Mouse (Mus musculus) cerebellum, adult (tissue): ENCODE results near the gene Zfp64.

Source experiments
- ATAC-seq: cut with Nextera tagmentation; 2 replicates; pipeline ENCODE4 v1.9.2; 2017; ENCODE audit warnings: mild to moderate bottlenecking, moderate library complexity, mixed read lengths; ENCODE audit not compliant: insufficient number of reproducible peaks, low FRiP score, low TSS enrichment

Zfp64 gene

GRCm38 (mm10) chr2:168954376-168954775 is 1.0 kb downstream of the Zfp64 start:
- 0 out of 2 replicates have a peak, but pooled peaks have one; percentile 1 for ATAC-seq

- no peak for ATAC-seq
These were observed 6.9 kb downstream of the Zfp64 start for GRCm38 (mm10) chr2:168948506-168948905.

DNA sequence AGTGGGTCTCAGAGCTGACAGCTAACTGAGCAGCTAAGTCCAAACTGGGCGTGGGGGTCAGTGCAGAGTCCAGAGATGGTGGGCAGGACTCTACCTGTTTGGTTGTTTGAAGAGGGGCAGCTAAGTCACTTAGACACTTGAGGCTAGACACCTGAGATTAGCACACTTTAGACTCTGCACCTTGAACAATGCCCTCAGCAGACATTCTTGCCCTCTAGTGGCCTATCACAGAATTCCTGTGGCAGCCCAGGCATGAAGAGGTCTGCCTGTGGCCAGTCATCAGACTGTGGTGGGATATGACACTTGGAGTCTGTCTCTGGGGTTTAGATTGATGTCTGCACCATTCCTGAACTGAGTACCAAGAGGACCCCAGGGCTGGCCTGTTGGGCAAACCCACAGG is 7.7 kb downstream of the Zfp64 start:
- 0 out of 2 replicates have a peak, but pooled peaks have one; percentile 31 for ATAC-seq

DNA sequence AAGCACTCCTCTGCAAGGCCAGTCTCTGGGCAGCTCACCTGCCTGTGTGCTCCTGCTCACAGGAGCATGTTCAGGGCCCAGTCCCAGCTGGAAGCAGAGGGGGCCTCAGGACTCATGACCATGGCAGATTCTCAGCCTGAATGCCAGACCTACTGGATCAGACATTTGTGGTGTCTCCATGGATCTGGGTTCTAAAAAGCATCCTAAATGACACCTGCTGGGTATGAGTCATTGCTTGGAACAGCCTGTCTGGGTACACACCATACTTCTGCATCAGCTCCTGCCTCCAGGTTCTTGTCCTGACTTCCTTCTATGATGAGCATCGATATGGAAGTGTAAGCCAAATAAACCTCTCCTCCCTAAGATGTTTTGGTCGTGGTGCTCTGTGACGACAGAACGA is 11.4 kb downstream of the Zfp64 start:
- ATAC-seq = no peak

DNA sequence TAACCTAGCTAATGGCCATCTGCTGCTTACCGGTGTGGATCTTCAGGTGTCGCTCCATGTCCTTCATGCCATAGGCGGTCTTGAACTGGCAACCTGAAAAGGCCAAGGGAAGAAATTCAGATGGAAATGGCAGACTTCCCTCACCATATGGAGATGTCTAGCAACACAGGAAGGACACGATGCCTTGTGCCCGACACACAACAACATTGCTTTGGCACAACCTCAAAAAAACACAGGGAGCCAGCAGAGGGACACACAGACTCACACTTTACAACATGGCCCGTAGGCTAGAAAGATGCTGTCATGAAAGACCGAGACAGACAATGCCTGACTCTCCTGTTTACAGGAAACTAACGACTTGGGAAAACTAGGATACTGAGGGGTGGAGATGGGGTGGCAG is 15.4 kb downstream of the Zfp64 start:
- ATAC-seq = no peak

GRCm38 (mm10) chr2:168939261-168939933 is 16.0 kb downstream of the Zfp64 start:
- no peak for ATAC-seq

- no peak for ATAC-seq
These were observed 18.5 kb downstream of the Zfp64 start for GRCm38 (mm10) chr2:168936896-168937295.

DNA sequence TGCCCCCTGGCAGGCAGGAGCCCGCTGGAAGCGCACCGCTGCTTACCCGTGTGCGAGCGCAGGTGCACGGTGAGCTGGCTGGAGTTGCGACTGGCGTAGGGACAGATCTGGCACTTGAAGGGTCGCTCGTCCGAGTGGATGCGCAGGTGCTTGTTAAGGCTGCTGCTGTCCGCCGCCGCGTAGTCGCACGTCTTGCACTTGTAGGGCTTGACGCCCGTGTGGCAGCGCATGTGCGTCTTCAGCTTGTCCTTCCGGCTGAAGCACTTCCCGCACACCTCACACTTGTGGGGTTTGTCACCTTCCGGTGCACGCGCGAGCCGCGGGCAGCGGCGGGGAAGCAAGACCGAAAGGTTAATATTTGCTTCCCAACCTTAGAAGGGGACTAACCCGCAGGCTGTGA is 20.2 kb downstream of the Zfp64 start:
- no peak for ATAC-seq

DNA sequence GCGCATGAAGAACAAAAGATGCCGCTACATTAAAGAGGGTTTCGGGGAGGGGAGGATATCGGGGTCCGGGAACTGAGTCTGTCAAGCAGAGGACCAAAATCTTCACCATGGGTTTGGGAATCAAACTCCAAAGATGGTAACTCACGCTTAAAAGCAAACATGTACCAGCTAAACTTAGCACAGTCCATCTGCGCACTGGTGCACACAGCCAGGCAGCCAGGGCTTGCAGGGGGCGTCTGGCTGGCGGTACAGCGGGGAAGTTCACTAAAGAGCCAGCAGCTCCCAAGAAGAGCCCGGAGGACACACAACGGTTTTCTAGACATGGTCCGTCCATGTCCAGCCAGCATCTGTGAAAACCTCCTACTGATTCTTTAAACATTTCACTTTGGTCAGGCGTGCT is 23.7 kb downstream of the Zfp64 start:
- no peak for ATAC-seq

- no peak for ATAC-seq
These were observed 25.7 kb downstream of the Zfp64 start for GRCm38 (mm10) chr2:168929691-168930090.

GRCm38 (mm10) chr2:168927401-168927800 is 28.0 kb downstream of the Zfp64 start:
- no peak for ATAC-seq

GRCm38 (mm10) chr2:168926257-168926810 is 29.1 kb downstream of the Zfp64 start:
- no peak for ATAC-seq

DNA sequence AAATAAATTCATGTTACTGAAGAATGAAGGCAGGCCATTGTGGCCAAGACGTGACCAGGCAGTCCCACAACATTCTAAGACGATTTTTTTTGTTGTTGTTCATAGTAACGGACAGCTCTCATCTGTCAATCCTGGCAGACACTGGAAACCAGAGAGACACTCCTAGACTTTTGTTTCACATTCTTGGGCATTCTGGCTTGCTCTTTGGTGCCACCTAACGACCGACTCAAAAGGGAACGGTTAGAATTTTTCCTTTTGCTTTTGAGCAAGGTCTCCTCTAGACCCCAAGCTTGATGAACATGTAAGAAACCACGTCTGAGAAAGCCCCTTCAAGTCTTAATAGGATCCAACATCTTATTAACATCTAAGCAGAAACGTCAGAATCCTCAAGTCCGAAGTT is 31.7 kb downstream of the Zfp64 start:
- ATAC-seq = no peak

GRCm38 (mm10) chr2:168922466-168922865 is 32.9 kb downstream of the Zfp64 start:
- no peak for ATAC-seq

- ATAC-seq = no peak
These were observed 35.4 kb downstream of the Zfp64 start for GRCm38 (mm10) chr2:168920007-168920406.

DNA sequence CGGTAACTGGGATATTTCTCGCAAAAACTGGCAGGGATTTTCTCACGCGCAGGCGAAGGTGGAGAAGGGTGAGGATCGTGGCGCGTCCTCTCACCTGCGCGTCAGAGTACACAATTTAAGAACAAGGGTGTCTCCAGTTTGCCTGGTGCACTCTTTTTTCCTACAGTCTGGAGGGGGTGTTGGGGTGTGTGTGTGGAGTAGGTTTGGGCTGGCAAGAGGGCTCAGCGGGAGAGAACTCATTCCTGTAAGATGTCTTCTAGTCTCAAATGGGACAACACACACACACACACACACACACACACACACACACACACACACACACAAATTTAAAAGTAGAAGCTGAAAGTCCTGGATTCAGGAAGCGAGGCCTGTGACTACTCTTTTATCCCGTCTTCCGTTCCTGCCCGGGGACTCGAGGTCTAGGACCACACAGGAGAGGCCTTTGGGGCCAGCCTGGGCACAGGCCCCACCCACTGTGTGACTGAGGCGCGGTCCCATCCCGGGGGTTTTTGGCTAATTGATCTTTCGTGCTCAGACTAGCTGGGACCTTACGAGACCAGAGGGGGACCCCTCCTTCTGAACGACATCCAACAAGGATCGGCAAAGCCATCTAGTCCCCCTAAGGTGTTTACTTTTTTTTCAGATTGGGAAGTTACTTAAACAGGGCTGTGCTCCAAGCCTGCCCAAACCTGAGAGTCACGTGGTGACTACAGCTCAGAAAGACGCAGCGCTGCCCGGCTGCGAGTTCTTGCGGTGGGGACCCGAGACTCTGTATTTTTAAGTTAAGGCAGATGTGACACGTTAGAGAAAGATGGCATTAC is 42.3 kb downstream of the Zfp64 start:
- ATAC-seq = no peak

GRCm38 (mm10) chr2:168912051-168912891 is 43.1 kb downstream of the Zfp64 start:
- ATAC-seq = no peak

- ATAC-seq = no peak
These were observed 43.9 kb downstream of the Zfp64 start for GRCm38 (mm10) chr2:168911527-168911926.

DNA sequence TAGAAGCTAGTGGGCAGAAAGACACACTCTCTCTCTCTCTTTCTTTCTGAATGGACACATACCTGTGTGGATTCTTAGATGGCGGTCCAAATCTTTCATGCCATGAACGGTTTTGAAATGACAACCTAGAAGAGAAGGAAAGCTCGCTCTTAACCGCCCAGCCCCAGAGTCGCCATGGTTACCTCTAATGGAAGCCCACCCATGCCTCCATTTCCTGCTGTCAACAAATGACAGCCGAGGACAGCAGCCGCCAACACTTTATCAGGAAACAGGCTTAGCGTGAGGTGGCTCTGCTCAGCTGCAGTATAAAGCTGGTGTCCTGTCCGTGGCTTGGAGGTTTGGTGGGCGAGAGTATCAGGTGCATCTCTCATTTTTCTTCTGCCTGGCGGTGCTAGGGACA is 49.4 kb downstream of the Zfp64 start:
- ATAC-seq = no peak

- ATAC-seq = no peak
These were observed 50.5 kb downstream of the Zfp64 start for GRCm38 (mm10) chr2:168904846-168905245.

DNA sequence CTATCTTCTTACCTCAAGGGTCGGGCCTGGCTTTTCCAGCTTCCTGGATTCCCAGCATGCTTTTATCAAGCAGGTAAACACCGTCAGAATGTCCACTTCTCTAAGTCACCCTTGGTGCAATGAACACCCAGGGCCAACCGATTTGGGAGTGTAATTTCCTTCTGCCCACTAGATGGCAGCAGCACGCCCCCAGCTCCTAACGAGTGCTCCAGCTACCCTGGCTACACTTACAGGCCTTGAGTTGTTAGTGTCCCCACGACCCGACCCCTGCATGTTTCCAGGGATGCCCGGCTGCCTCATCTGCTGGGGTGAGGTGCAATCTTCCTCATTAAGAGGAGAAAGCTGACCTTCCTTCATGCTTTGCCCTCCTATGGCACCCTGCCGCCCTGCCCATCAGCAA is 51.2 kb downstream of the Zfp64 start:
- ATAC-seq = peak; percentile 50; the same call in 1 of the 2 replicates
